Mouse (Mus musculus) midbrain, embryonic 13.5 days (tissue): ENCODE data around the gene Dzip1. TPM values are rescaled to one million over a fixed set of nuclear protein-coding genes. Genes with fewer than 3 reads are reported as not detected.
A peak's percentile ranks its signal among the peaks of the same experiment; 100 is the strongest.

Experiments used
- ATAC-seq: fragments of 200-750 bp; cut with Nextera tagmentation; 2 replicates; pipeline ENCODE4 v1.8.0; 2017; ENCODE audit warnings: mild to moderate bottlenecking, moderate TSS enrichment, moderate library complexity
- H3K27ac ChIP-seq: fragments of 300-500 bp; sonication (generic); 2 replicates; pipeline ENCODE4 v1.5.1; 2015; ENCODE audit warnings: inconsistent platforms, mild to moderate bottlenecking, moderate library complexity
- H3K27me3 ChIP-seq: fragments of 300-500 bp; sonication (generic); 2 replicates; pipeline ENCODE4 v1.6.1; 2015; ENCODE audit warnings: mild to moderate bottlenecking, inconsistent platforms
- H3K36me3 ChIP-seq: fragments of 300-500 bp; sonication (generic); 2 replicates; pipeline ENCODE4 v1.6.1; 2015; ENCODE audit warnings: mild to moderate bottlenecking, inconsistent platforms
- H3K4me1 ChIP-seq: fragments of 300-500 bp; sonication (generic); replicated peaks from 2 replicates; pipeline ENCODE4 v1.6.1; 2015; ENCODE audit warnings: inconsistent platforms
- H3K4me2 ChIP-seq: fragments of 300-500 bp; sonication (generic); replicated peaks from 2 replicates; pipeline ENCODE4 v1.6.1; 2015; ENCODE audit warnings: moderate library complexity, mild to moderate bottlenecking, inconsistent platforms
- H3K4me3 ChIP-seq: fragments of 300-500 bp; sonication (generic); replicated peaks from 2 replicates; pipeline ENCODE4 v1.5.1; 2015; ENCODE audit warnings: mild to moderate bottlenecking, inconsistent platforms
- H3K9ac ChIP-seq: fragments of 300-500 bp; sonication (generic); replicated peaks from 2 replicates; pipeline ENCODE4 v1.6.1; 2015; ENCODE audit warnings: mild to moderate bottlenecking, inconsistent platforms
- H3K9me3 ChIP-seq: fragments of 300-500 bp; sonication (generic); 2 replicates; pipeline ENCODE4 v1.6.1; 2016; ENCODE audit warnings: mild to moderate bottlenecking, inconsistent platforms
- WGBS: fragments of 180-500 bp; shearing (Covaris S2); methylation state at CpG from one replicate; pipeline ENCODE4 v1.1.7; 2015; 5-methylcytosine and 5-hydroxymethylcytosine counted together
- polyA plus RNA-seq: library from polyadenylated mRNA; unstranded; fragments of >200 nt; fragmentation: Nextera tagmentation; extraction: Ambion mirVana; gene quantifications from 2 replicates; pipeline ENCODE4 v1.2.1, GENCODE M21; 2015

Dzip1 gene
- polyA plus RNA-seq, 1 experiment from 2014 or later = 54.1 TPM

DNA sequence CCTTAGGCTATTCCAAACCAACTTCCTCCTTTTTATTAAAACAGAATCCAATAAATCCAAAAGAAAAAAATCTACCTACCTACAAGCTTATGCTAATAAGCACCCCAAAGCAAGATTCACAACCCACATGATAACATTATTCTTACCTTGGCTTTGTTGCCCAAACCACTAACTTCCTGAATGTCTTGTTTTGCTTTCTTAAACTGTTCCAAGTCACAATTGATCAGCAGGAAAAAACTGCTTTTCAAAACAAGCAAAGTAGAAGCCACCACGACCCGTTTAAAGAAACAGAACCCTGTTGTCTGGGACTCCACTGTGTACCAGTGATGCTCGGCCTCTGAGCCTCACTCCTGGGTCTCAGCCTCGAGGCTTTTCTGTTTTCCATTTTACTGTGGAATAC is 60.4 kb downstream of the Dzip1 start:
- Histone ChIP-seq H3K36me3 (no peaks in the 10 kb centered on the region), H3K9me3 (no peaks in the 10 kb centered on the region), H3K4me2 (no peak overlapping the region), H3K4me3 (no peak overlapping the region), H3K27ac (no peak overlapping the region), H3K9ac (no peak overlapping the region), H3K4me1 (peaks cover 3% of the 10 kb centered on the region; the same call in 1 of the 2 replicates), H3K27me3 (0 out of 2 replicates have a peak, but pooled peaks cover 2% of the 10 kb centered on the region)
- no peak for ATAC-seq
- 65% methylated on average over 4 of the region's 4 CpGs for WGBS

DNA sequence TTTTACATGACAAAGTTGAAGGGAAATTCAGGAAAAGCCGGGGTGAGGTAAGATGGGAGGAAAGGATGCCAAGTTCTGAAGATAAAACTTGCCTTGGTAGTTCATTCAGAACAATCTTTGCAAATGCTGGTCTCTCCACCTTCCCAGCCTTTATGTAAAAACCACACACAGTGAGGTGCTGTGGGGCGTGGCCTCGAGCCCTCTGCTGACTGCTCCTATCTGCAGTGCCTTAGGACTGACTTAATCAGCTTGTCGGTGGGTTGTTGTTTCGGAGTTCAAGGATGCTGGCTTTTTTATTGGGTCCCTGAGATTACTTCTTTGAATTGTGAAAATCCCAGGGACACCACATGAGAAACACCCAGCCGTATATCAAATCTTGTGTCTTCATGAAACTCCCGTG is 63.0 kb downstream of the Dzip1 start:
- Histone ChIP-seq H3K27me3 (peaks cover 11% of the 10 kb centered on the region), H3K9ac (no peak overlapping the region), H3K4me1 (peaks cover 3% of the 10 kb centered on the region; the same call in 1 of the 2 replicates), H3K9me3 (no peaks in the 10 kb centered on the region), H3K27ac (no peak overlapping the region), H3K4me3 (no peak overlapping the region), H3K36me3 (no peaks in the 10 kb centered on the region), H3K4me2 (no peak overlapping the region)
- no peak for ATAC-seq
- 61% methylated on average over 7 of the region's 7 CpGs for WGBS

DNA sequence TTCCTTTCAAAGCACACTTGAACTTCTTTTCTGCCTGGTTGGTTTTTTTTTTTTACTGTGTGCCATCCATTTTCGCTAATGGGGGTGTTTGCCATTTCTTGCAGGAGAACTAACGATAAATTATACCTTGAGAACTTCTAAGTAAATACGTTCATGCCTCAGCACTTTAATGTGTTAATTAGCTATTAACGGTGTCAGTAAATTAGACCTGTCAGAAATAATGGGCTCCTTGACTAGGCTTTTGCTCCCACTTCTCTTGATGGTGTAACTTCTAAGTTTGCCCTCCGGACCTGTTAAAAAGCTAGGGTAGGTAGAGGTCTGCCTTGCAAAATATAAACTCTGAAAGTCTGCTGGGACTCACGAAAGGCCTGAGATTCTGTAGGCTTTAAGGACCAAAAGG is 66.9 kb downstream of the Dzip1 start:
- Histone ChIP-seq H3K4me3 (no peak overlapping the region), H3K27me3 (peaks cover 47% of the 10 kb centered on the region), H3K36me3 (no peaks in the 10 kb centered on the region), H3K27ac (no peak overlapping the region), H3K4me2 (no peak overlapping the region), H3K9me3 (no peaks in the 10 kb centered on the region), H3K4me1 (peaks cover 18% of the 10 kb centered on the region), H3K9ac (no peak overlapping the region)
- 73% methylated on average over 6 of the region's 6 CpGs for WGBS
- no peak for ATAC-seq

DNA sequence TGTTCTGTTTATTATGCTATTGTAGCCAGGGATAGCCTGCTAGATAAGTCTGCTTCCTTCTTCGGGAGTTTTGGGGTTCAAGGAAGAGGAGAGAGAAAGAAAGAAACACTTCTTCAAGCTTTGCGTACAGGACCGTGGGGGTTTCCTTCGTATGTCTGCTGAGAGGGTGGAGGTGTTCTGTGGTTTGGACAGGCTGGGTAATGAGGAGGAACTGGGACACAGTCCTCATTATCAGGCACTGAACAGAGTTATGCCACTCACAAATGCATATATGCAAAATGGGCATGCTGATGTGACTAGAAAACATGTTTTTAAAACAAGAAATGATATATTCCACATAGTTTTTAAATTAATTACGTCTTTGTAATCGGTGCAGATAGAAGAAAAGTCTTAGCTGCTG is 68.7 kb downstream of the Dzip1 start:
- H3K27ac ChIP-seq = no peak overlapping the region
- H3K4me1 ChIP-seq = peaks cover 18% of the 10 kb centered on the region
- no peaks in the 10 kb centered on the region for H3K9me3 ChIP-seq
- H3K36me3 ChIP-seq = no peaks in the 10 kb centered on the region
- 90% methylated on average over 6 of the region's 6 CpGs for WGBS
- no peak for ATAC-seq
- no peak overlapping the region for H3K9ac ChIP-seq
- H3K4me2 ChIP-seq = no peak overlapping the region
- no peak overlapping the region for H3K4me3 ChIP-seq
- peaks cover 51% of the 10 kb centered on the region for H3K27me3 ChIP-seq

DNA sequence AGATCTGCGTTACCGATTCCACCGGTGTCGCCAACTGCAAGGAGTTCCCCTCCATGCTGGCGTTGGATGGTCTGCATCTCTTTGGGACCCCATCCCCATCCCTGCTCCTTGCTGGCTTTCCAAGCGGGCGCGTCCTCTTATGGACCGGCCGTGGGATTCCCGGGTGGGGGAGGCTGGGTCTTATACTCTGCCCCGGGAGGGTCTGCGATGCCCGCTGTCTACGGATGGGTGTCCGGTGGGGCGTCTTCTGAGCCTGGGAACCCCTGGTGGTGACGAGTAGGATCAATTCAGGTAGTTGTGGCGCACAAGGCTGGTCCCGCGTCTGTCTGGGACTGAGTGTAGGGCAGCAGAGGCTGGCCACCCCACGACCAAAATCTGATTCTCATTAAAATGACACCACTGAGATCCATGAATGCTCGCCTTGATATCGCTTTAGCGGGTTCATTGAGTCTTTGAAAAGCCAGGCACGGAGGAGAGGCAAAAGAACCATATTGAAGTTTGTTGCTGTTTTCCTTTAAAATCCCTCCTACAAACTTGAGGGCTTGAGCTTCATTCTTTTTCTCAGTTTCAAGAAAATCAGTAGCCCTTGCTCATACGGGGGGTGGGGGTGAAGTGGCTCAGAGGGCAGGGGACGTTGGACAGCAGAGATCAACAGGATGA is 70.0 kb downstream of the Dzip1 start:
- no peak overlapping the region for H3K27ac ChIP-seq
- H3K27me3 ChIP-seq = peaks cover 50% of the 10 kb centered on the region
- under 1% methylated on average over 28 of the region's 28 CpGs for WGBS

DNA sequence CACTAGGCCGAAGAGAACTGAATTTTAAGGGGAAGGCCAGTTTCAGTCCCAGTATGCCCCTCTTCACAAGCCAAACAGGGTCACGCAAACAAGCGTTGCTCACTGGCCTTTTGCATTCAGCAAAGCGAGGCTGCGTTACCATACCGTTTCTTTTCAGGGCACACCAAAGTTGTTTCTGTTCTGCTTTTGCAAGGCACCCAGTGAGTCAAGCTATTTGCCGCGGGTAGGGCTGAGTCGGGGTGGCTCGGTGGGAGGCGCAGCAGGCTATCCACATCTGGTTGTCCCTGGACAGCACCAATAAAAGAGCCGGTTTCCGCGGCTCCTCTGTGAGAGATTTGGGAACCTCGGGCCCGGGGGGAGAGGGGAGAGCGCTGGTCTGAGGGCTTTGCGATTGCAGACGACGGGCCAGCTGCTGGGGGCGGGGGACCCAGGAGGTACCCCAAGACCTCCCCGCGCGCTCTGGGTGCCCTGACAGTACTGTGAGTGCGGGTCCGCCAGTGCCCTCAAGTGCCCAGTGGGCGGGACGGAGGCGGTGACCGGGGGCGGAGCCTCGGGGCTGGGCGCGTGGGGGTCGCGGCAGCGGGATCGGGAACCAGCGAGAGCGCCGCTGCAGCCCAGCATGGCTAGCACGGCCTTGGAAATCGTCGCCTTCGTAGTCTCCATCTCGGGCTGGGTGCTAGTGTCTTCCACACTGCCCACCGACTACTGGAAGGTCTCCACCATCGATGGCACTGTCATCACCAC is 70.7 kb downstream of the Dzip1 start:
- 2% methylated on average over 48 of the region's 48 CpGs for WGBS
- peaks cover 15% of the 10 kb centered on the region for H3K4me1 ChIP-seq
- H3K4me2 ChIP-seq = peak overlapping the region; percentile 94
- H3K9ac ChIP-seq = peak overlapping the region; percentile 61
- no peaks in the 10 kb centered on the region for H3K9me3 ChIP-seq
- ATAC-seq = peak; percentile 84
- no peak overlapping the region for H3K27ac ChIP-seq
- H3K36me3 ChIP-seq = no peaks in the 10 kb centered on the region
- H3K27me3 ChIP-seq = peaks cover 50% of the 10 kb centered on the region
- H3K4me3 ChIP-seq = peak overlapping the region; percentile 52

More for the DNA sequence above, 70.0 kb downstream of the Dzip1 start:
- H3K9ac ChIP-seq = peak overlapping the region; percentile 61
- H3K4me2 ChIP-seq = peak overlapping the region; percentile 94
- H3K4me3 ChIP-seq = peak overlapping the region; percentile 52
- peaks cover 17% of the 10 kb centered on the region for H3K4me1 ChIP-seq
- H3K36me3 ChIP-seq = no peaks in the 10 kb centered on the region
- H3K9me3 ChIP-seq = no peaks in the 10 kb centered on the region
- ATAC-seq = peak; percentile 77

DNA sequence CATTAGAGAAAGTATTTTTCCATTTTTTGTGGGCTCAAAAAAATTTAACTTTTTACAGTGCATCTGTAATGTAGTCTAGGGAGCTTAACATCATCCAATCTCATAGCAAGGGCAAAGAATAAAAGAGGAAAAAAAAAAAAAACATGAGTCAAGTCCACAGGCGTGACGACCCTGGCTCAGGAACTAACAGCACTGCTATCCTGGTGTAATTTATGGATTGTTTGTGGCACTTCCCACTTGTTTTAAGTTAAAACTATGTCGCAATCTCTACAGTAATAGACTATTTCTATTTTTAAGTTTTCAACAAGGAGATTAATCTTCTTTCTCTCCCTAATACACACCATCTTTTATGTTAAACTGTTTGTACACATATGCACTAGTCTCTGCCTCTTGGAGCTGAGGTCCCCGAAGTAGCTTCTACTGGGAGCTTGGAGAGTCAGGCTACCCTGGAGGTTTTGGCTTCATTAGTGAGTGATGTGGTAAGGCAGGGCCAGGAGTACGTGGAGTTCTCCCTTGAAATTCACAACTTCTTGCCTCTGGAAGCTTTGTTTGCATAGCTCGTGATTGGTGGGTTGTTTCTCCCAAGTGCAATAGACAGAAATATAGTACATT is 73.7 kb downstream of the Dzip1 start:
- no peaks in the 10 kb centered on the region for H3K9me3 ChIP-seq
- no peak overlapping the region for H3K9ac ChIP-seq
- ATAC-seq = no peak
- no peak overlapping the region for H3K4me2 ChIP-seq
- peaks cover 35% of the 10 kb centered on the region for H3K27me3 ChIP-seq
- 77% methylated on average over 6 of the region's 6 CpGs for WGBS
- H3K4me1 ChIP-seq = peaks cover 15% of the 10 kb centered on the region
- H3K4me3 ChIP-seq = no peak overlapping the region
- no peaks in the 10 kb centered on the region for H3K36me3 ChIP-seq
- H3K27ac ChIP-seq = no peak overlapping the region

DNA sequence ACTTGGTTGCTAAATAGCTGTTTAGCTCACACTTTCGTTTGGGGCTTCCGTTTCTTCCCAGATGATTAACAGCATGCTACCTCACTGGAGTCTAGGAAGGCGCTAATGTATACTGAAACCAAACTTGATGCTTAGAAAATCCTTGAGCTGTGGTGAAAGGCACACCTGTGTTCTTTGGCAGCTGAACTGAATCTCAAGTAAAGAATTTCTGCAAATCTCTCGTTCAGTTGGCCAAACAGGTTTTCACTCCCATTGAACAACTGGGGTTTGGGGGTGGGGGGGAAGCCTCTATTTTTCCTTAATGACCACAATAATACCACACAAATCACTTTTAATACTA is 74.6 kb downstream of the Dzip1 start:
- Histone ChIP-seq H3K9ac (no peak overlapping the region), H3K4me1 (peaks cover 15% of the 10 kb centered on the region), H3K36me3 (no peaks in the 10 kb centered on the region), H3K9me3 (no peaks in the 10 kb centered on the region), H3K27me3 (peaks cover 28% of the 10 kb centered on the region), H3K27ac (no peak overlapping the region), H3K4me3 (no peak overlapping the region), H3K4me2 (no peak overlapping the region)
- 73% methylated on average over 4 of the region's 4 CpGs for WGBS
- no peak for ATAC-seq

DNA sequence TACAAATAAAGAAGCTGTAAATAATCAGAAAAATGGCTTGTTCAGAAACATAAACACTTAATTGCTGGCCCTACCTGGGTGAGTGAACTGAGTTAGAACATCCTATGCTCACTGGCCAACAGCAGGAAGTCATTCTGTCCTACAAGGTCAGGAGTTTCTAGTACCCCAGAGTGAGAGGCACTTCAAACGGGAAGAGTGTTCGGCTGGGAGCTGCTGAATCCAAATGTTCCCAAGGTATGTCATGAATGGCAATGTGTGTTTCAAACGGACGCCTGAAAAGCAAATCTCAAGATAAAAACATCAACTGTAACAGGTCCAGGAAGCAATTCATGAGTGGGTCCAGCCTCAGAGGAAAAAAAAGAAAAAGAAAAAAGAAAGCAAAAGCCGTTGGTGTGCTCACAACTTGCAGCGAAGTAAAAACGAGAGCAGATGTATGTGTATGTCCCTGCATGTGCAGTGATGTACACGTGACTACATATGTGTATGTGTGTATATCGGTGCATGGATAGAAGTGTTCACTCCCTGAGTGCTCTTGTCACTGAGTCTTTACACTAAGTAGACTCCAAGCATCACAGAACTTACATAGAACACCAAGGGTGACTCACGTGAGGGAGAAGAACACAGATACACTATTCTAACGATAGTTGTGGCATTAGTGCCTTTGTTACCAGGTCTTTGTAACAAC is 75.1 kb downstream of the Dzip1 start:
- Histone ChIP-seq H3K9ac (no peak overlapping the region), H3K27ac (no peak overlapping the region), H3K36me3 (no peaks in the 10 kb centered on the region), H3K4me2 (no peak overlapping the region), H3K4me3 (no peak overlapping the region), H3K9me3 (no peaks in the 10 kb centered on the region), H3K27me3 (peaks cover 23% of the 10 kb centered on the region), H3K4me1 (peaks cover 10% of the 10 kb centered on the region)
- ATAC-seq = no peak
- 84% methylated on average over 11 of the region's 11 CpGs for WGBS

DNA sequence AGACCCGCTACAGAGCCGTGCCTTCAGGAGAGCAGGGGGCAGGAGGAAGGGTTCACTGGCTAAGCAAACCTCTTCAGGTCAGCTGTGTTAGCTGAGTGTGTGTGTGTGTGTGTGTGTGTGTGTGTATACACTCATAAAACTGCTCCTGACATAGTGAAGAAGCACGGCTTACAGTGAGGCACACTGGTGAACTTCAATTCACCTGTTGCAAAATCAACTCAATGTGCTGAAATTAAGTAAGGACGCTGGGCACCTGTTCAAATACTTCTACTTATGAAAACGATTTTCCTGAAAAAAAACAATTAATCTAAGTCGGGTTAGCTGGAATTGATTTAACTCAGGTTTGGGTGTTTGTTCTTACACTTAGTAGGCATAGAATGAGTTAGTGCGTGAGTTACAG is 77.1 kb downstream of the Dzip1 start:
- WGBS = 89% methylated on average over 7 of the region's 7 CpGs
- Histone ChIP-seq H3K4me2 (no peak overlapping the region), H3K27me3 (peaks cover 4% of the 10 kb centered on the region; the same call in 1 of the 2 replicates), H3K36me3 (no peaks in the 10 kb centered on the region), H3K9me3 (no peaks in the 10 kb centered on the region), H3K9ac (no peak overlapping the region), H3K4me1 (no peaks in the 10 kb centered on the region), H3K4me3 (no peak overlapping the region), H3K27ac (no peak overlapping the region)
- no peak for ATAC-seq

DNA sequence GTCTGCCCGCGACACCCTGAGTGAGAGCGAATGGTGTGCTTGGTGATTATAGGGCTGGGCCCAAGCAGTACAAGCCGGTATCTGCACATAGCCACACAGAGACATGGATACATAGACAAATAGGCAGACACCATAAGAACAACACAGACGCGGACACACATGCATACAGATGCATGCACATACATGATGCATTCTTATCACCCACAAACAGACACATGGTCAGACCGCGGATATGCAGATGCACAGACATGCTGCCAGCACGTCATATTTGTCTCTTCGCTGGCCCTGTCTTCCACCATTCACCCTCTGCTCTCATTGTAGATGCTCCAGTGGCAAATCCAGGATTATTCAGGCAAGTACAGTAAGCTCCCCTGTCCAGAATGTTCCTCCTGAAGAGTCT is 78.4 kb downstream of the Dzip1 start:
- no peak overlapping the region for H3K4me2 ChIP-seq
- WGBS = 94% methylated on average over 10 of the region's 10 CpGs
- H3K9ac ChIP-seq = no peak overlapping the region
- H3K27ac ChIP-seq = no peak overlapping the region
- no peak for ATAC-seq
- no peaks in the 10 kb centered on the region for H3K4me1 ChIP-seq
- H3K9me3 ChIP-seq = no peaks in the 10 kb centered on the region
- no peaks in the 10 kb centered on the region for H3K27me3 ChIP-seq
- no peak overlapping the region for H3K4me3 ChIP-seq
- H3K36me3 ChIP-seq = no peaks in the 10 kb centered on the region

DNA sequence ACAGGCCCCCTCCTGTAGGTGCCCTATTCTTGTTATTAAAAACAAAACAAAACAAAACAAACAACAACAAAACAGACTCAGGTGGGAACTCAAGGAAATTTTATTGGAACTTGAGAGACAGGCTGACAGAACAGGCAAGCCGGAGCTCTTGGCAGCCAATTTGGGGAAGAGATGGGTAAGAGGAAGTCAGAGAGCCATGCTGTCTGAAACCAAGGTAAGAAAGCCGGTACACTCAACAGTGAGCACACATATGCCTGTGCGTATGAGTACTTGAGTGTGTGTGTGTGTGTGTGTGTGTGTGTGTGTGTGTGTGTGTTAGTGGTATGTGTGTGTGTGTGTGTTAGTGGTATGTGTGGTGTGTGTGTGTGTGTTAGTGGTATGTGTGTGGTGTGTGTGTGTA is 82.9 kb downstream of the Dzip1 start:
- no peaks in the 10 kb centered on the region for H3K4me1 ChIP-seq
- 95% methylated on average over 3 of the region's 3 CpGs for WGBS
- H3K4me3 ChIP-seq = no peak overlapping the region
- no peak for ATAC-seq
- H3K9me3 ChIP-seq = no peaks in the 10 kb centered on the region
- no peak overlapping the region for H3K4me2 ChIP-seq
- no peak overlapping the region for H3K9ac ChIP-seq
- H3K27me3 ChIP-seq = 0 out of 2 replicates have a peak, but pooled peaks cover 3% of the 10 kb centered on the region
- no peaks in the 10 kb centered on the region for H3K36me3 ChIP-seq
- H3K27ac ChIP-seq = no peak overlapping the region
